Mouse (Mus musculus) megakaryocyte progenitor cell, adult 5-6 weeks (primary cell): ENCODE data around the gene Susd4. TPM values are rescaled to one million over a fixed set of nuclear protein-coding genes. Genes with fewer than 3 reads are reported as not detected.

Source experiments
- ATAC-seq: replicated peaks from 2 replicates; pipeline ENCODE4 v1.8.0; 2016; ENCODE audit warnings: mild to moderate bottlenecking, moderate TSS enrichment, inconsistent platforms; ENCODE audit not compliant: poor library complexity
- total RNA-seq, 2 experiments: library from RNA; stranded (forward) in 1 of 2; stranded (reverse) in 1 of 2; fragments of 157-497, 149-512 nt in 1 of 2; fragments of 200-1000 nt in 1 of 2; gene quantifications; 2 replicates each; pipeline versions ENCODE4 v1.2.3 to v1.2.4; 2015 to 2017

Gene Susd4
- total RNA-seq, 2 experiments from 2014 or later = not detected

DNA sequence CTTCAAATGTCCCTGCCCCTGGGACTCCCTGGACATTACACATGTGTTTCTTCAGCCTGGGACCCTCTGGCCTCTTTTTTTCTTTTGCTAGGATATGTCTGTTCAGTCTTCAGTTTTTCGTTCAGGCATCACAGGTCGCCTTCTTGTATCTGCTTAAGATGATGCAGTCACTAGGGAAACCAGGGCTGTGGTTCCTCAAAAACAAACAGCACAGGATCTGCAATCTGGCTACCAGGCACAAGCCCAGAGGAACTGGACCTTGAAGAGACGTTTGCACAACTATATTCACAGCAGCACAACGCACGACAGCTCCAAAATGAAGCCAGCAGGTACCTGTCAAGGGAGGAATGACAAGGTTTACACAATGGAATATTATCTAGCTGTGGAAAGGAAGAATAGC is 145.9 kb downstream of the Susd4 start:
- ATAC-seq = peak; percentile 33

GRCm38 (mm10) chr1:182912591-182912990 is 148.9 kb downstream of the Susd4 start:
- ATAC-seq = no peak

- ATAC-seq = peak; percentile 60
These were observed 150.7 kb downstream of the Susd4 start for GRCm38 (mm10) chr1:182914121-182914908.

DNA sequence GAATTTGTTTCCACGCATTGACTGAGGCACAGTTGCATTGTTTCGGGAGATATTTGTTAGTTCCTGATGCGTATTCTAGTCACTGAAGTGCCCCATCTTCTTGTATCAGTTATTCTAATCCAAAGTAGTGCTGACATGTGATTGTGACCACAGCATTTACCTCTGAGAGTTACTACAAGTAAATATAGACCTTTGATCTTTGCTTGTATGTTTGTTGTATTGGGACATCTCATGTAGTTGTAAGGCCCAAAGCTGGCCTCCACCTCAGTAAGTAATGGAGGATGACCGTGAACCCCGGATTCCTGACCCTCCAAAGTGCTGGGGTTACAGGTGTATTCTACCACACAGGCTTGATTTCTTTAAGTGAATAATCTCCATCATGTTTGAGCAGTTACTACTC is 152.5 kb downstream of the Susd4 start:
- no peak for ATAC-seq

- no peak for ATAC-seq
These were observed 155.2 kb downstream of the Susd4 start for GRCm38 (mm10) chr1:182918718-182919346.

- peak; percentile 86 for ATAC-seq
These were observed 159.2 kb downstream of the Susd4 start for GRCm38 (mm10) chr1:182922824-182923223.

DNA sequence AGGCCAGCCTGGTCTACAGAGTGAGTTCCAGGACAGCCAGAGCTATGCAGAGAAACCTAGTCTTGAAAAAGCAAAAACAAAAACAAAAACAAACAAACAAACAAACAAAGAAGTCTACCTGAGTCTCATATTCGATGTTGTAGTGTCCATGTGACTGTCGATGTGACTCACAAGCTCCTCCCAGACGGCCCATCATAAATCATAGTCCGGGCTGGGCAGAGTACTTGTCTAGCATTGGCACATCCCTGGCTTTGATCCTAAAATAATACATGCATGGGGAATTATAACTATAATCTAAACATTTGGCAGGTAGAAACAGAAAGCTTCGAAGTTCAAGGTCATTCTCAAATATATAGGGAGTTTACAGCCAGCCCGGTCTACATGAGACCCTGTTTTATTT is 162.8 kb downstream of the Susd4 start:
- no peak for ATAC-seq

DNA sequence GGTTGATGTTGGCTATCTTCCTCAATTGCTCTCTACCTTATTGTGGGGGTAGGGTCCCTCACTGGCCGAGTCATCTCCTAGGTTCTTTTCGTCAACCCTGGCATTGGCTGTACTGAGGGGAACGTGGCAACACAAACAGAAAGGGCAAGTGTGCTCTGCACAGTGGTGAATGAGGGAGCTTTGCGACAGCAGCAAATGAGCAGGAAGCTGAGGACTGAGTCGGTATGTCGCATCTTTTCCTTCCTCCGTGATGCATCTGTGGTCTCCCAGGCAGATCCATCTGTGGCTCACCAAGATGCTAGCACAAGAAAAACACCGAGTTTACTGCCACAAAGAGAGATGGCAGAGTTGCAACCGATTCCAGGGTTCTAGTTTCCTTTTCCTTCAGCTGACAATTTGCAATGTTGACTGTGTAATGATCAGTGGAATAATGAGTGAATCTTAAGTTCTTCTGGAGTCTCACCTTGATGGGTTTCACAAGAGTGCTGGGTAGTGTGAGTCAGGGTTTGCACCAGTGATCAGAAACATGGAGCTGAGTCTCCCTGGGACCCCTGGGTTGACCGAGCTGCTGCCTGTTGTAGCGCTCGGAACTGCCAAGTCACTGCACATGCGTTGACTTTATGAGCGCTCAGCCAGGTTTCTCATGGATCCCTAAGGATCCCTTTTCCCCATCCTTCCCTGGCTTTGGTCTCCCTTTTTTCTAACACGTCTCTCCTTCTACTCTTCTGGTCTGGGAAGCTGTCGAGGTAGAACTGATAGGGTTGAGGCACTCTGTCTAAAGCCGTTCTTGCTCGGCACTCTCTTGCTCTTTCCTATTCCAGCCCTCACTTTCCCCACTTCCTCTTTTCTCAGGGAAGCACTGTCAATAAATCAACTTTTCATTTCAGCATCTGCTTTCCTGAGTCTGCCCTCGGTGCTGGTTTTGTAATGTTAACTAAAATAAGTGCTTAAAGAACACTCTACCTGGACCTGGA is 164.5 kb downstream of the Susd4 start:
- ATAC-seq = peak; percentile 82

DNA sequence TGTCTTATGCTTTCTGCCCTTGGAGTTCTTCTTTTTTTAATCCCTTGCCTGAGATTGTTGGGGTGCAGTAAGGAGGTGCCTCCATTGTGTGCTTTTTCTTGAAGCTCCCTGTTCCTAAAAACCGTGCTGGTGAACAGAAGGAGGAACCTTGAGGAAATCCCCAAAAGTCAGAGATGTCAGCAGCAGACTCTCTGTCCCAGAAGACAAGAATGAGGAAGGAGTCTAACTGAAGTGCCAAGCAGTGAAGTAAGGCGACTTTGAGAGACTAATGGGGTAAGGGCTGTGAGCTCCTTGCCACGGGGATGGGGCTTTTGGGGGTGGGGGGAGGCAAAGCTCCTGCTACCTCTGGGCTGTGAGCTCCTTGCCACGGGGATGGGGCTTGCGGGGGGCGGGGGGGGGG is 171.8 kb downstream of the Susd4 start:
- peak; percentile 63; the same call in 1 of the 2 replicates for ATAC-seq

GRCm38 (mm10) chr1:182937486-182938120 is 173.9 kb downstream of the Susd4 start:
- ATAC-seq = 0 out of 2 replicates have a peak, but pooled peaks have one; percentile 17

DNA sequence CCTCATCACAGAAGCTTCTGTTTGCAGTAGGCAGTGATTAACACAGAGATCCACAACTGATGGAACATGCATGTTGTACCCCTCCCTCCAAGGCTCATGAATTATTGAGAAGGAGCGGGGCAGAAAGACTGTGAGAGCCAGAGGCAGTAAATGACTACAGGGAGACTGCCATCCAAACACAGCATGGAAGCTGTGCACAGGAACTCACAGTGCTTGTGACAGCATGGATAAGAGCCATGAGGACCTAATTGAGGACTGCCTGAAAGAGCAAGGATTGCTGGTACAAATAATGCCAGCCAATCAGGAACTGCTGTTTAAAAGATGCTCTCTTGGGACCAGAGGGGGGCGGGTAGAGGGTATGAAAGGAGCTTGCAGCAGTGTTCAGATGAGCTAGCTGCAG is 178.3 kb downstream of the Susd4 start:
- ATAC-seq = no peak

- ATAC-seq = no peak
These were observed 180.3 kb downstream of the Susd4 start for GRCm38 (mm10) chr1:182943911-182944310.

DNA sequence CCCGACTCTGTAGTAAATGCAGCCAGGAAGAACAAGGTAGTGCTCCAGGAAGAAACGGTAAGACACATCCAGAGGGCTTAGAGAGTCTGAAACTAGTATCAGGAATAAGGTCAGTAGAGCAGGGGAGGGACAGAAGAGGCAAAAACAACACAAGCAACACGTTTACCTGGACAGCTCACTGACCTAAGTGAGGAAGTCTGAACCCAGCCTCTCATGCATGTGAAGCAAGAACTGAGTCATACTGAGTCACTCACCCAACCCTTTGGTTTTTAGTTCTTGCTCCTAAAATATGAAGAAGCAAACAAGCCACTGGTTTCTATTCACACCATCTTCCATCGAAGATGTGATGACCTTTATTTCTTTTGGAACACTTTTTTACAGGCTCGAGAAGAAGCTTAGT is 181.0 kb downstream of the Susd4 start:
- ATAC-seq = peak; percentile 70

DNA sequence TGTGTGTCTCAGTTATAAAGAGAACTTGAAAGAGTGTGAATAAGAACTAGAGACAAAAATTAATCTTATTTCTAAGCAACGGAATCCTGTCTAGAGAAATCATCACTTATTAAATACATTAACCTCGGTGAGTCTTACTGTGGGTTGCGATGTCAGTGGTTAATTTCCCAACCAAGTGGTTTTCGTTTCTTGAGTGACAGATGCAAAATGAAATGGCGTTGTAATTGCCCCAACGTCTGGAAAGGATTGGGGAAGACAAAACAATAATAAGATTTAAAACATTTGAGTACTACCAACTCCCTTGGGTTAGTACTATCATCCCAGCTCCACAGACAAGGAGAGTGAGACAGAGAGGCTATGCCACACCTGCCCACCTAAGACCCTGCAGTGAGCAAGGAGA is 181.9 kb downstream of the Susd4 start:
- peak; percentile 69 for ATAC-seq

Other genes starting within 250 kb of the Susd4 start
- 4.1 and 9.7 TPM in 2 replicates for gene Capn2, start 246.3 kb upstream of the Susd4 start, total RNA-seq (2015)
- gene Capn2, start 246.3 kb upstream of the Susd4 start, total RNA-seq (2017) = 8.7 and 10.5 TPM in 2 replicates
- gene Capn8, start 198.9 kb upstream of the Susd4 start, total RNA-seq (2015) = not detected in 2 replicates
- not detected in 2 replicates for gene Capn8, start 198.9 kb upstream of the Susd4 start, total RNA-seq (2017)
- gene Ccdc185, start 14.7 kb upstream of the Susd4 start, total RNA-seq (2015) = not detected in 2 replicates
- gene Ccdc185, start 14.7 kb upstream of the Susd4 start, total RNA-seq (2017) = not detected in 2 replicates
- gene Tlr5, start 190.9 kb downstream of the Susd4 start, total RNA-seq (2015) = 0.57 and 2.2 TPM in 2 replicates
- gene Tlr5, start 190.9 kb downstream of the Susd4 start, total RNA-seq (2017) = 0.50 TPM in 1 of 2 replicates, not detected in the other